Mouse (Mus musculus) thymus, adult 2 months (tissue): Measurements from ENCODE around the gene Vapb. TPM values are rescaled to one million over a fixed set of nuclear protein-coding genes. Genes with fewer than 3 reads are reported as not detected.

ENCODE experiments used
- DNase-seq: peaks from one replicate; pipeline ENCODE4 v3.0.0; 2021
- H3K27ac ChIP-seq: fragments of 200-500 bp; 2 replicates; pipeline ENCODE4 v1.5.1; 2012; ENCODE audit warnings: low read length, control low read depth; ENCODE audit not compliant: control insufficient read depth, insufficient read depth
- H3K27me3 ChIP-seq: fragments of 200-500 bp; 2 replicates; pipeline ENCODE4 v1.6.1; 2012; ENCODE audit warnings: mild to moderate bottlenecking, low read length, moderate library complexity, mixed read lengths; ENCODE audit not compliant: control insufficient read depth, insufficient read depth
- H3K36me3 ChIP-seq: fragments of 200-500 bp; 2 replicates; pipeline ENCODE4 v1.6.1; 2012; ENCODE audit warnings: mild to moderate bottlenecking, low read length, moderate library complexity; ENCODE audit not compliant: control insufficient read depth, insufficient read depth
- H3K4me1 ChIP-seq: fragments of 200-500 bp; replicated peaks from 2 replicates; pipeline ENCODE4 v1.6.1; 2012; ENCODE audit warnings: low read length; ENCODE audit not compliant: control insufficient read depth, insufficient read depth
- H3K4me3 ChIP-seq: fragments of 200-500 bp; 2 replicates; pipeline ENCODE4 v1.5.1; 2012; ENCODE audit warnings: mild to moderate bottlenecking, low read length, control low read depth, moderate library complexity; ENCODE audit not compliant: control insufficient read depth, insufficient read depth
- CTCF ChIP-seq: fragments of 200-500 bp; IDR thresholded peaks from 2 replicates; pipeline ENCODE4 v1.5.1; 2012; ENCODE audit warnings: mild to moderate bottlenecking, control low read depth, low read length, moderate library complexity, borderline replicate concordance; ENCODE audit not compliant: control insufficient read depth, poor library complexity, insufficient read depth; ENCODE audit errors: extremely low read depth
- POLR2A ChIP-seq: fragments of 200-500 bp; IDR thresholded peaks from 2 replicates; pipeline ENCODE4 v1.6.1; 2012; ENCODE audit warnings: mild to moderate bottlenecking, low read length, control low read depth, moderate library complexity; ENCODE audit not compliant: control insufficient read depth, poor library complexity, insufficient read depth; ENCODE audit errors: extremely low read depth
- WGBS: fragments of 180-500 bp; shearing (Covaris S2); methylation state at CpG from one replicate; pipeline ENCODE4 v1.1.7; 2018; 5-methylcytosine and 5-hydroxymethylcytosine counted together
- polyA plus RNA-seq: library from polyadenylated mRNA; depleted of rRNA; stranded (reverse); fragments of >200 nt; gene quantifications from 2 replicates; pipeline ENCODE4 v1.2.3, GENCODE M21; 2012; rRNA removed

Gene Vapb
- polyA plus RNA-seq, 1 experiment, result 12.1 TPM

DNA sequence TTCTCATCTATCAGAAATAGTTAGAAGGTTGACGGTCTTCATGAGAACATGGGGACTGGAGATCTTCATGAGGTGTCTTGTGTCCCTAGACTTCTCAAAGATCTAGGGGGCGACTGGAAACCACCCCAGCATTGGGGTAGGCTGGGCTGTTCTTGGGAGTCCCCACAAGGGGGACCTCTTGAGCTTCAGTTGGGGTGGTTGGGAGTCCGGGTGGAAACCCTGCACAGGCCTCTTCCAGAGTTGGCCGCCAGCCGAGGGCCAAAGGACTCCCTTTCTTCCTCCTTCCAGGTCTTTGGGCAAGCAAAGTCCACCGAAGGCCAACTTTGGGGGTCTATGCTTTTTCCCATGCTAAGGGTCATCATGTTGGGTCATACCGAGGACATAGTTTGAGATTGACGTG is 74.5 kb downstream of the Vapb start:
- Histone ChIP-seq H3K27ac (no peak overlapping the region), H3K4me3 (no peak overlapping the region), H3K4me1 (no peaks in the 10 kb centered on the region), H3K36me3 (no peaks in the 10 kb centered on the region), H3K27me3 (no peaks in the 10 kb centered on the region)
- no peak for TF ChIP-seq POLR2A
- peak; percentile 76; the same call in 1 of the 2 replicates for TF ChIP-seq CTCF
- peak; percentile 54 for DNase-seq
- WGBS, result 74% methylated on average over 8 of the region's 8 CpGs

DNA sequence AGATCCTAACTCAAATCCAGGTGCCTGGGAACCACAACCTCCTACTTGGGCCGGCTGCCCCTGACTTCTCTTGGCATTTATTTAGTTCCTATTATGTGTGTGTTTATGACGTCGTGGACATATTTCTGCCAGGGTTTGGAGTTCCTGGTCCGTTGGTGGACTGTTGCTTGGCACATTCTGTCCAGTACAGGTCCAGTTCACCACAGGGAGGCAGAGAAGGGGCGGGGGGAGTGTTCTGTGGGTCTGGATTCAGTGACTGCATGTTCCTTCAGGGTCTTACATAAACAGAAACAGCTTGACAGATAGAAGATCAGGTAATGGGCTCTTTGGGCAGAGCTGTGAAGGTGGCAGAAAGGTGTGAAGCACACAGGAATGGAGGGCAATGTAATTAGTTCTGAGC is 75.8 kb downstream of the Vapb start:
- no peak overlapping the region for H3K27ac ChIP-seq

DNA sequence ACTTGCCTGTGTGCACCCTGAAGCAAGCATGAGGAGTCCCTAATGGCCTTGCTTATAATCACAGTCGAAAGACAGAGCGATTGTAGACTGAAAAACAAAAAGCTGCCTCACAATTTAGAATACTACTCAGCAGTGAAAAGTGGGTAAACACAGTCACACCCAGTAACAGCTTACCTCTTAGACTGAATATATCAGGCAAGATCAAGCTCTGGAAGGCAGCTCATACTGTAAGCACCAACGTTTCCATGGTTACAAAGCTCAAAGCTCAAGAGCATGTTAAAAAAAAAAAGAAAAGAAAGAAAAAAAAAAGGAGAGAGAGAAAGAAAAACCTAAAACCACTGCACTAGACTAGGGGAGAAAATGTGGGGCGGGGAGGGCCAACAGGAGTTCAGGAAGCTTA is 89.0 kb downstream of the Vapb start:
- DNase-seq, result no peak

More for the DNA sequence above, 75.8 kb downstream of the Vapb start:
- DNase-seq, result no peak
- 77% methylated on average over 5 of the region's 5 CpGs for WGBS
- no peak overlapping the region for H3K4me3 ChIP-seq
- no peaks in the 10 kb centered on the region for H3K27me3 ChIP-seq
- no peaks in the 10 kb centered on the region for H3K36me3 ChIP-seq
- TF ChIP-seq CTCF (no peak), POLR2A (no peak)
- no peaks in the 10 kb centered on the region for H3K4me1 ChIP-seq

DNA sequence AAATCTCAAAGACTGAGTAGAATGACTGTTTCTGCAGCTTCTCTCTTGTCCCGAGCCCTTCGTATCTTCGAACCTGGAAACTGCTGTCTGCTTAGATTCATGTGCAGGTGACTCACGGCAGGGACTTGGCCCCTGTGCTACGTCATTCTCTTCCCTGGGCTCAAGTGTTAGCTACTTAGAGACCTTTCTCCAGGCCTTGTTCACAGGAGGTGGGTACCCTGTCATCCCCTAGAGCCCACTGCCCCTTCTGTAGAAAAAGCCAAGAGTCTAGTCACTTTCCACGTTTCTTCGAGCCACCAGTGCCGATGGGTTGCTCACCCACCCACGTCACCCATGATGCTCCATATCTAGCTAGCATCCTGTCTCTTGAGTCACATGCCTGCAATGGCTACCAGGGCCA is 89.9 kb downstream of the Vapb start:
- H3K27me3 ChIP-seq, result no peaks in the 10 kb centered on the region
- no peak for TF ChIP-seq CTCF
- TF ChIP-seq POLR2A, result no peak
- WGBS, result 95% methylated on average over 9 of the region's 9 CpGs
- no peak overlapping the region for H3K27ac ChIP-seq
- no peaks in the 10 kb centered on the region for H3K36me3 ChIP-seq
- H3K4me1 ChIP-seq, result no peaks in the 10 kb centered on the region
- H3K4me3 ChIP-seq, result no peak overlapping the region
- DNase-seq, result no peak

More for the DNA sequence above, 89.0 kb downstream of the Vapb start:
- WGBS, result 95% methylated on average over 4 of the region's 4 CpGs
- Histone ChIP-seq H3K36me3 (no peaks in the 10 kb centered on the region), H3K27me3 (no peaks in the 10 kb centered on the region), H3K4me1 (no peaks in the 10 kb centered on the region), H3K4me3 (no peak overlapping the region), H3K27ac (no peak overlapping the region)
- TF ChIP-seq CTCF (no peak), POLR2A (no peak)

DNA sequence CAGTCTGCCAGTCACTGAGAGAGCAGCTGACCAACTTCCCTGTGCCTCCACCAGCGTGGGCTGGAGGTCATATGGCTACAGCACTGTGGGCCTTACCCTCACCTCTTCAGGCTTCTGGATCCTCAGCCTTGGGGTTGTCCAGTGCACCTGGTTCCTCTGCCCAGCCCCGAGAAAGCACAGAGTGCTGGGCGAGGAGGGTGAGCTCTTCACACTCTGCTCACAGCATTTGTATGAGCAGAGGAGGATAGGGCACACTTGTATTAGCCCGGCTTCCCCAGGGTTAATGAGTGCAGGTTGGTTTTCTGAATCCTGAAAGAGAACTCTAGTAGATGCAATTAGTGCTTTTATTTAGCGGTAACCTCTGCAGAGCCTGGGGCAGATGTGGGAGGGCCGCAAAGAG is 90.8 kb downstream of the Vapb start:
- H3K27me3 ChIP-seq, result no peaks in the 10 kb centered on the region
- DNase-seq, result no peak
- 90% methylated on average over 6 of the region's 6 CpGs for WGBS
- H3K27ac ChIP-seq, result no peak overlapping the region
- no peaks in the 10 kb centered on the region for H3K4me1 ChIP-seq
- no peaks in the 10 kb centered on the region for H3K36me3 ChIP-seq
- no peak for TF ChIP-seq POLR2A
- no peak for TF ChIP-seq CTCF
- H3K4me3 ChIP-seq, result no peak overlapping the region

DNA sequence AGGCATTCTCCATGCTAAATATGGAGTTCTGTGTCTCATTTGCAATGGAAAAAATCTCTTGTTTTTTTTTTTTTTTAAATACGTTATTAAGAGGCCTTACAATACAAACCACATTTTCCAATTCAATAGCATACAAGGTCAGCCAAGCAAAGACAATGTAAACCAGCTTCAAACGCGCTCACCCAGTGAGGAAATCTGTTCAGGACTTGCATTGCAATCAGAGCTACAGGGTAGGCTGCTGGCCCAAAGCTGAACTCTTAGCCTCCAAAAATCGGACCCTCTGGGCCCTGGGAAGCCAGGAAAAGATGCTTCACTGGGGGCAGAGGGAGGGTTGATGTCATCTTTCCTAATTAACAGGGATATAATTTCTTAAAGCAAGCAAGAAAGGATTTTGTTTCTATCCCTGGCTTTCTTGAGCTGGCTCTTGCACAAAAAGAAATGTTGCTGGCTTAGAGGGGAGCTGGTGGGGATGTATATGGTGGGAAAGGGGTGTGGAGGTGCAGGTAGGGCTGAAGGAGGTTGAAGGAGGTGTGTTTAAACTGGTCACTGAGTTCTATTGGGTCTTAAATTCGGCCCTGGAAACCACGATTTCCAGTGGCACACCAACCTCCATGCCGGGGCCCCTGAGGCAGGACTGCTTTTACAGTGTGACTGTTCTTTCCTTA is 95.6 kb downstream of the Vapb start:
- H3K4me1 ChIP-seq, result no peaks in the 10 kb centered on the region
- DNase-seq, result no peak
- no peak for TF ChIP-seq CTCF
- 88% methylated on average over 7 of the region's 7 CpGs for WGBS
- H3K27ac ChIP-seq, result no peak overlapping the region
- no peaks in the 10 kb centered on the region for H3K27me3 ChIP-seq
- no peaks in the 10 kb centered on the region for H3K36me3 ChIP-seq
- H3K4me3 ChIP-seq, result no peak overlapping the region

Other genes starting within 250 kb of the Vapb start
- gene 1700021F07Rik, start 214.9 kb upstream of the Vapb start, polyA plus RNA-seq, result not detected in 2 replicates
- gene Ankrd60, start 159.1 kb upstream of the Vapb start, polyA plus RNA-seq, result 0.31 TPM in 1 of 2 replicates, not detected in the other
- gene Rab22a, start 77.8 kb upstream of the Vapb start, polyA plus RNA-seq, result 33.8 and 69.1 TPM in 2 replicates
- gene 1700010B08Rik, start 18.1 kb upstream of the Vapb start, polyA plus RNA-seq, result not detected in 2 replicates